Comparison of ENCODE assay signal across 7 mouse cellular contexts in genomic region chr11:115536038-115536681, GRCm38 (mm10). TPM values are rescaled to one million over a fixed set of nuclear protein-coding genes. Genes with fewer than 3 reads are reported as not detected.
DNase-seq lines count a peak whose midpoint lies in the region; ATAC-seq lines count a peak whose summit lies in the region.

TSS of gene Sumo2 (minus strand) at chr11:115536276.

- H3K4me2 ChIP-seq in embryonic facial prominence, embryonic 12.5 days (replicated peaks): peak within 1 kb of the TSS; percentile 84
- peak within 1 kb of the TSS; percentile 51 for H3K4me2 ChIP-seq in limb, embryonic 11.5 days (ENCODE audit: low read depth, severe bottlenecking)
- peak within 1 kb of the TSS; percentile 77 for H3K4me2 ChIP-seq in midbrain, embryonic 14.5 days (ENCODE audit: low read length)

- peaks cover 13% of the 10 kb centered on the region; the same call in 1 of the 2 replicates for H3K4me1 ChIP-seq in embryonic facial prominence, embryonic 12.5 days
- H3K4me1 ChIP-seq in limb, embryonic 11.5 days (ENCODE audit: control insufficient read depth, insufficient read depth, low read length): no peaks in the 10 kb centered on the region
- peaks cover 16% of the 10 kb centered on the region for H3K4me1 ChIP-seq in midbrain, embryonic 14.5 days (ENCODE audit: control insufficient read depth, insufficient read depth, low read length)

- peak; percentile 76 for ATAC-seq in embryonic facial prominence, embryonic 12.5 days (ENCODE audit: insufficient number of reproducible peaks, insufficient read depth, low FRiP score, low TSS enrichment)
- ATAC-seq in limb, embryonic 11.5 days (ENCODE audit: insufficient number of reproducible peaks, low FRiP score, low TSS enrichment, low read depth): peak; percentile 88
- ATAC-seq in midbrain, embryonic 14.5 days (ENCODE audit: low FRiP score, low TSS enrichment): peak; percentile 88

- H3K36me3 ChIP-seq in embryonic facial prominence, embryonic 12.5 days: peaks cover 26% of the 10 kb centered on the region
- peaks cover 7% of the 10 kb centered on the region; the same call in 1 of the 2 replicates for H3K36me3 ChIP-seq in limb, embryonic 11.5 days (ENCODE audit: control insufficient read depth, insufficient read depth, low read length)
- H3K36me3 ChIP-seq in midbrain, embryonic 14.5 days (ENCODE audit: control insufficient read depth, insufficient read depth, low read length): peaks cover 31% of the 10 kb centered on the region

- peak within 1 kb of the TSS; percentile 93 for H3K4me3 ChIP-seq in embryonic facial prominence, embryonic 12.5 days
- H3K4me3 ChIP-seq in limb, embryonic 11.5 days (ENCODE audit: low read depth, low read length): peak within 1 kb of the TSS; percentile 87
- peak within 1 kb of the TSS; percentile 91 for H3K4me3 ChIP-seq in midbrain, embryonic 14.5 days (replicated peaks; ENCODE audit: low read depth, low read length)

- peak; percentile 98 for DNase-seq in adrenal gland, postnatal 25 days
- peak; percentile 100 for DNase-seq in heart, adult 11 months
- peak; percentile 99 for DNase-seq in kidney, adult 18-20 months
- DNase-seq in limb, embryonic 11.5 days (ENCODE audit: low spot score): peak; percentile 99
- peak; percentile 99 for DNase-seq in midbrain, embryonic 14.5 days
- DNase-seq in spleen, adult 18-20 months: peak; percentile 99

- no peaks in the 10 kb centered on the region for H3K9me3 ChIP-seq in embryonic facial prominence, embryonic 12.5 days
- H3K9me3 ChIP-seq in limb, embryonic 11.5 days (ENCODE audit: control insufficient read depth, low read length): no peaks in the 10 kb centered on the region
- no peaks in the 10 kb centered on the region for H3K9me3 ChIP-seq in midbrain, embryonic 14.5 days (ENCODE audit: control insufficient read depth, low read length)

- no peaks in the 10 kb centered on the region for H3K27me3 ChIP-seq in embryonic facial prominence, embryonic 12.5 days
- no peaks in the 10 kb centered on the region for H3K27me3 ChIP-seq in limb, embryonic 11.5 days (ENCODE audit: control insufficient read depth, insufficient read depth, low read length)
- H3K27me3 ChIP-seq in midbrain, embryonic 14.5 days (ENCODE audit: control insufficient read depth, insufficient read depth, low read length): no peaks in the 10 kb centered on the region

- H3K9ac ChIP-seq in embryonic facial prominence, embryonic 12.5 days: peak within 1 kb of the TSS; percentile 98
- peak within 1 kb of the TSS; percentile 99 for H3K9ac ChIP-seq in limb, embryonic 11.5 days (ENCODE audit: low read length)
- peak within 1 kb of the TSS; percentile 87 for H3K9ac ChIP-seq in midbrain, embryonic 14.5 days (replicated peaks; ENCODE audit: low read length)

- 1% methylated on average over 64 of the region's 70 CpGs for WGBS in embryonic facial prominence, embryonic 12.5 days
- under 1% methylated on average over 62 of the region's 70 CpGs for WGBS in limb, embryonic 11.5 days
- WGBS in midbrain, embryonic 14.5 days: under 1% methylated on average over 54 of the region's 70 CpGs

- H3K27ac ChIP-seq in embryonic facial prominence, embryonic 12.5 days: peak within 1 kb of the TSS; percentile 100
- H3K27ac ChIP-seq in limb, embryonic 11.5 days (replicated peaks; ENCODE audit: low read depth, low read length): peak within 1 kb of the TSS; percentile 100
- peak within 1 kb of the TSS; percentile 99 for H3K27ac ChIP-seq in midbrain, embryonic 14.5 days (replicated peaks; ENCODE audit: low read depth, low read length)

RNA-seq across cellular contexts. Expression of gene Sumo2, which starts in this region (rescaled TPM):
- 254 and 263 TPM in 2 replicates for total RNA-seq in adrenal gland, postnatal 25 days (2021)
- 1,276 and 1,289 TPM in 2 replicates for polyA plus RNA-seq in embryonic facial prominence, embryonic 12.5 days (2016; fragmentation: Nextera tagmentation; extraction: Ambion mirVana)
- polyA plus RNA-seq in limb, embryonic 11.5 days (2014; fragmentation: Nextera tagmentation; extraction: Ambion mirVana): 1,466 and 1,467 TPM in 2 replicates
- polyA plus RNA-seq in midbrain, embryonic 14.5 days (2014; fragmentation: Nextera tagmentation; extraction: Ambion mirVana): 1,242 and 1,259 TPM in 2 replicates

Comparison
In these comparisons a context has a peak if more than half of its experiments do, and no peak if none do; other contexts are left out.
1. Peak in every context shown above with its lines: DNase-seq, ATAC-seq, H3K4me3 ChIP-seq and H3K27ac ChIP-seq.